Mouse (Mus musculus) embryo, embryonic 11 days (tissue): ENCODE measurements around the gene Naif1.

Experiments
- DNase-seq: peaks from one replicate; pipeline ENCODE4 v3.0.0-alpha.2; 2015

Naif1 gene

DNA sequence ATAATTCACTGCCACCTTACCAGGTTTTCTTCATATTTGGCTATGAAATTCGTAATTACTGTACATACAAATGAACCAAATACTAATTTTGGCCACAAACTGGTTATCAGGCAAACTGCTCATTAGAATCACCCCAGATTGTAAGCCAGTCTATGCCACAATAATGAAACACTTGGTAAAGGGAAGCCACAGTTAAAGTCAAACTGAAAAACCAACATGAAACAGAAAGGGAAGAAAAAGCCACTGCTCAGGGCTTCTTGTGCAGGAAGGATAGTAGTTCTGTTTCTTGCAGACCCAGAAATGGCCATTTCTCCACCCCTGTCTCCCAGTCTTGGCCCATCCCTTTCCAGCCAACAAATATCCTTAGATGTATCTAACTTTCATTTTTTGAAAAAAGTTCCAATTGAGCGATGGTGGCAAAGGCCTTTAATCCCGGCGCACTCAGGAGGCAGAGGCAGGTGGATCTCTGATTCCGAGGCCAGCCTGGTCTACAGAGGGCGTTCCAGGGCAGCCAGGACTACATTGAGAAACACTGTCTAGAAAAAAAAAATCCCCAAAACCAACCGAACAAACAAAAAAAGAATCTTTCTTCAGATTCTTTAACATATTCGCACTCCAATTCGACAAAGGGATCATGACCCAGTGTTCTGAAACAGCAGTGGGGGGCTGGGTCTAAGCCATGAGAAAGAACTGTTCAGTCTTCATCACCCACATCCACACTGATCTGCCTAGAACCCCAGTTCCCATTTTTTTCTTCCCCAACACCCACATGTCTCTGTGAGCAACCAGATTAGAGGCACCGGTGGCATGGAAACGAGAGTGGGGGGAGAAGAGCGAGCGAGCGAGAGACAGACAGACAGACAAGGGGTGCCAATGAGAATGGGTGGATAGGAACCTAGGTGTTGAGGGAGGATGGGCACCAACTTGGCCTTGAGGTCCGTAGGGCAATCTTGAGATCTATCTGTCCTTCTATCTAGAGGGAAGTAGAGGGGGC, at the start of gene Naif1:
Naif1 (plus strand) TSS at position 697 of the 994 bp plus-strand sequence.
- no peak for DNase-seq

- peak; percentile 95 for DNase-seq
Measured at GRCm38 (mm10) chr2:32404663-32405062, 45.6 kb upstream of the Naif1 start.

DNA sequence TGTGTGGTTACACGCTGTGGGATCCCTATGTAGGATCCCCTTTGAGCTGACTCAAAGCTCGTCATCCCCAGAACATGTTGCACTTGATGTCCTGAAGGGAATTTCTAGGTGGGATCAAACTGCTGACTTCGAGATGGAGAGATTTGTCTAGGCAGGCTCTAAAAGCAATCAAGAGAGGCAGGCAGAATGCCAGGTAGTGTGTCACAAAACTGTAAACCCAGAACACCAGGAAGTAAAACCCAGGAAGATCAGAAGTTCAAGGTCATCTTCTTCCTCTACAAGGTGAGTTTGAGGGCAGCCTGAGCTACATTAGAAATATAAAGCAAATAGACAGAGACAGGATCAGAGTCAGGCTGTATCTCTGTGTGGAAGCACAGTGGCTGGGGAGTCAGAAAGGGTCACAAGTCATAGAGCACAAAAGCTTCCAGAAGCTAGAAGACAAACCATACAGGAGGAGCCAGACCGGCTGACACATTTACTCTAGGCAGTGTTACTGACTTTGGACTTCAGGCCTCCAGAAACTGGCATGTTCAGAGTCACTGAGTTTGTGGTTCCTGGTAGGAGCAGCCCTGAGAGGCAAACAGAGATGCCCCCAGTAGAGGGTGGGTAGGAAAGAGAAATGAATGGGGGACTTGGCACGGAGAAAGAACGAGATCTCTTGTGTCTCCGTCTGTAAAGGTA, 43.0 kb upstream of the Naif1 start:
- no peak for DNase-seq

DNA sequence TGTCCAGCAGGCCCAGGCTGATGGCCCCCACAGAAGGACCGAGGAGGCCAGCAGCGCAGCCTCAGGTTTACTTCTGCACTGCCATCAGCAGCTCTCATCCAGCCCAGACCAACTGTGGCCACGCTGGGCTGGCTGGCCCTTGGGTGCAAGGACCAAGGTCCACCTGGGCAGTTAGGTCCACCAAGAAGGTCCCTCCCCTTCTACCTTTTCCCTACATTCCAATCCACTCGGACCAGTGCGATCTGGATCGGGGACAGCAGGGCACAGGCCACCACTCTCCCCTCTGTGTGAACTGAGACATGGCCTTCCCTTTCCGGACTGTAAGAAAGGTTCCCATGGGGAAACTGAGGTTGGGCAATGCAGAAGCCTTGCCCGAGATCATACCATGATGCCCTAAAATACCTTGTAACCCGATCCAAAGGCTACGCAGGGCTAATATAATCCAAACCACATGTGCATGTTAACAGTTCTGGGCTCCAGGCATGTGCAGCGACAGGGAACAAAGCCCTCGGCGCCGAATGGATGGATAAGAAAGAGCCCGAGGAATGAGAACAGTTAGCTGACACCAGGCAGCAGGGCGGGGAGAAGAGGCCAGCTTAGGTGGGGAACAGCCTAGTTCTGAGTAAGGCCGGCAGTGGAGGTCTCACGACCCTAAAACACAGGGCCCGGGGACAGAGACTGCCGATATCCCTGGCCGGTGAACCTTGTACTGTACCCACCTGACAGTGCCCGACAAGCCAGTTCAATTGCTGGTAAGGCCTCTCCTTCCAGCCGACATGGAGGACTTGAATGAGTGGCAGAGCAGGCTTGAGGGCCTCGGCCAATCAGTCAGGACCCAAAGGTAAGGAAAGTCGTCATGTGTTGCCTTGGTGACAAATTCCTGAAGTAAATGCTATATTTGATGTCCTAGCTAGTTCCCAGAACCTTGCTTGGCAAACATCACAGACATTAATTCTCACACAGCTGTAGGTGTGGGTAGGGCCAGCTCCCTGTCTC, 41.5 kb upstream of the Naif1 start:
- DNase-seq, result peak; percentile 75

DNA sequence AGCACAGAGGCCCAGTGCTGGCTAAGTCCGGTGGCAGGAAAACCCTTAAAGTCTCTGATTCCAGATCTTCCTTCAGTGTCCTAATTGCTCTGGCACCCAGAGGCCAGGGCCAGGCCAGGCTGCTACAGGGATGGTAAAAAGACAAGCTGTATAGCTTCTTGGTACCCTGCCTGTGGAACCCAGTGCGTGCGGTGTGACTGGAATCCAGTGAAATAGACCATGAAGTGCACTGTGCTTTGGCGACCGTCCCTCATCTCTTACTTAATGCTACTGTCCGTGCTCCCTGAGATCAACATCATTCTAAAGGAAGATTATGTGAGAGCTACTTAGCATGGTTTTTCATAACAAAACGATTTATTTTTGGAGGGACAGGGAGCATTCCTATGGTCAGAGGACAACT, 38.9 kb upstream of the Naif1 start:
- DNase-seq, result no peak

DNA sequence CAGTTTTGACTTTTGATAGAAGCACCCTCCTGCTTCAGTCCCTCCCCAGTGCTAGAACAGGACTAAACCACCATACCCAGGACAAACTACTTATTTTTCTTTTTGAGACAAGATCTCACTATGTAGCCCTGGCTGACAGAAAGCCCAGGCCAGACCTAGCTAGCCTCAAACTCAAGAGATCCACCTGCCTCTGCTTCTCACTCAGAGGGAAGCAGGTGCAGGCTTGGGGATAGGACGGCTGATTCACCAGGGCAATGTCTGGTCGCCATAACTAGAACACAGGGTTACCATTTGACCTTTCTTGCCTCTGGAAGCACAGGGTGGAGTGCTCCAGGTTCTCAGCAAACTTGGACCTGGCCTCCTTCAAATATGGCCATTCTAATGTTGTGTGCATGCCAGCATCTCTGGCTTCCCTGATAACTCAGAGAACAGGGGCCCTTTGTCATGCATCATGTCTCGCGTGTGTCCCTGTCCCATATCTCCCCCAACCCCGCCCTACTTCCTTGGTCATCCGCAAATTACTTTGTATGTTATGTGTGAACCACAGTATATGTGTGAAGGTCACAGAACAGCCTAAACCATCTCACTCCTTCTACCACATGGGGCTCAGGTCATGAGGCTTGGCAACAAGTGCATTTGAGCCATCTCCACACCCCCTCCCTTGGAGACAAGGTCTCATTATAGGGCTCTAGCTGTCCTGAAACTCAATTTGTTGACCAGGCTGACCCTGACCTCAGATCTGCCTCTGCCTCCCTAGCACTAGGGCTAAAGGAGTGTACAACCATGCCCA, 37.3 kb upstream of the Naif1 start:
- DNase-seq, result no peak

GRCm38 (mm10) chr2:32413936-32414335, 36.3 kb upstream of the Naif1 start:
- DNase-seq, result no peak

DNA sequence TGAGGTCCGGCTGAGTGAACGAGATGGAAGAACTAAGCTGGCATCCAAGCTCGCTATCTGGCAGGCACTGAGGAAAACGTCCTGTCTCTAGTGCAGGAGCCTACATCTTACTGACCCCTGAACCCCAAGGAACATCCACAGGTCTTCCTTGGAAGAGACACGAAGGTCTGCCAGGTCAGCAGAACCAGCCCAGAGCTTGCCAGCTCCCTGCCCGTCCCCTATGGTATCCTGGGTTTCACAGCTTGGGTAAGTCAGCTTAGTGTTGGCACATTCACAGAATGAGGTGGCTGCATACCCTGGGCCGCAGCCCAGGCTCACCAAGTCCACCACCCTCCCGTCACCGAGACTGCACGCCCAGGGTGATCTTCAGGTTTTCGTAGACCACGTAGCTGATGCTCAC, 34.5 kb upstream of the Naif1 start:
- DNase-seq, result no peak

- no peak for DNase-seq
Measured at GRCm38 (mm10) chr2:32416556-32416955, 33.7 kb upstream of the Naif1 start.

DNA sequence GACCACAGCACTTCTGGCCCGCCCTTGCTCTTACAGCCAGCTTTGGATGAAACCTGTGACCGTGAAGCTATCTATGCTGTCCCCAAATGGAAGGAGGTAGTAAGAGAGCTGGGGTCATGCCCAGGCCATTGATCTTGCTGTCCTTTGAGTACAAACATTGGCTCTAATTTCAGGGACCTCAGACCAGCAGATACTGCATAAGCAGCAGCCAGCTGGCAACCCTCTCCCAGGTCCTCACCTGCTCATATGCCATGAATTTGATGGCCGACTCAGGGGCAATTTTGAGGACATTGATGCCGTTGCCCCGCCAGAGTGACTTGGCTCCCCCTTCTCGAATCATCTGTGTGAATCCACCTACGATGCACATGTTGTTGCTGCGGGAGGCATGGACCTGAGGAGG, 32.8 kb upstream of the Naif1 start:
- no peak for DNase-seq

GRCm38 (mm10) chr2:32418430-32419151, 31.7 kb upstream of the Naif1 start:
- DNase-seq, result no peak

- DNase-seq, result no peak
Measured at GRCm38 (mm10) chr2:32419359-32419758, 30.9 kb upstream of the Naif1 start.

DNA sequence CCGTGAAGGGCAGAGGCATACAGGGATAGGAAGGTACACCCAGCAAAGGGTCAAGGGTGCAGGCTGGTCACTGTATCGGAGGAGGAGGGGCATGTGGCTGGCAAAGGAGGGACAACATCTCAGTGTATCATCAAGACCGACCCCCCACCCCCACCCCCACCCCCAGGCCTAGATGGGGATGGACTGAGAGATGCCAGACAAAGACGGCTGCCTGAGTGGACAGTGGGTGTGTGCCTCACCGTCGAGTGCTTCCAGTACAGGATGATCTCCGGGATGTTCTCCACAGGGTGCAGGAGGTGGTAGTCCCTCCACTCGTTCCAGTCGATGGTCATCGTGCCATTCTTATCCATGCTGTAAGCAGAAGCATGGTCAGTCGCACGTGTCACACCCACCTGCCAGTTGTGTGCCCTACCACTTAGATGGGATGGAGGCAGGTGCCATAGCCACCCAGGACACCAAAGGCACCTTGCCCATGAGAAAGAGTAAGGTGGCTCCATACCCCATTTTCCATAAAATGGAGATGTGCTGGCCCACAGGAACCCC, 30.1 kb upstream of the Naif1 start:
- no peak for DNase-seq

- DNase-seq, result no peak
Measured at GRCm38 (mm10) chr2:32420647-32421046, 29.6 kb upstream of the Naif1 start.

GRCm38 (mm10) chr2:32421851-32422251, 28.4 kb upstream of the Naif1 start:
- DNase-seq, result no peak

GRCm38 (mm10) chr2:32423481-32424331, 26.6 kb upstream of the Naif1 start:
- DNase-seq, result peak; percentile 94

GRCm38 (mm10) chr2:32424796-32425195, 25.5 kb upstream of the Naif1 start:
- no peak for DNase-seq

DNA sequence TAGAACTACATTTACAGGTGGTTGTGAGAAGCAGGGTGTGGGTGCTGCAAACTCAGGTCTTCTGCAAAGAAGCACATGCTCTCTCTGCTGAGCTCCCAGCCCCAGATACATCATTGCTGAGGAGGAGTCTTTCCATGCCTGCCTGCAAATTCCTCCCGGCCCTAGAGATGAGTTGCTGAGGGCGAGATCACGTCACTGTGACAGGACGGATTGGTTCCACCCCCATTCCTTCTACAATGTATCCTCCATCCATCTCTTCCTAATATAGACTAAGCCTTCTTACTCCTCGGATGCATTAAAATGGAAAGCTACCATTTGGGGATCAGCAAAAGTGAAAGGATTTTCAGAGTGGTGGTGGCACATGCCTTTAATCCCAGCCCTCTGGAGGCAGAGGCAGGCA, 24.7 kb upstream of the Naif1 start:
- no peak for DNase-seq

GRCm38 (mm10) chr2:32426141-32426540, 24.1 kb upstream of the Naif1 start:
- DNase-seq, result no peak

GRCm38 (mm10) chr2:32427720-32428119, 22.5 kb upstream of the Naif1 start:
- DNase-seq, result no peak
